Mouse (Mus musculus): ENCODE data around the gene N4bp2l2.

Gene N4bp2l2

GRCm38 (mm10) chr5:150641440-150641839 is 24.5 kb downstream of the N4bp2l2 start:
- DNase-seq = no peak

- no peak for DNase-seq
Observed at GRCm38 (mm10) chr5:150629692-150630091, 36.3 kb downstream of the N4bp2l2 start.

- no peak for DNase-seq
Observed at GRCm38 (mm10) chr5:150629272-150629671, 36.7 kb downstream of the N4bp2l2 start.

GRCm38 (mm10) chr5:150625528-150625927 is 40.5 kb downstream of the N4bp2l2 start:
- no peak for DNase-seq

GRCm38 (mm10) chr5:150622792-150623191 is 43.2 kb downstream of the N4bp2l2 start:
- DNase-seq = peak; percentile 29 to 32

- no peak for DNase-seq
Observed at GRCm38 (mm10) chr5:150621592-150621991, 44.4 kb downstream of the N4bp2l2 start.

- no peak for DNase-seq
Observed at GRCm38 (mm10) chr5:150620588-150621135, 45.3 kb downstream of the N4bp2l2 start.

GRCm38 (mm10) chr5:150618599-150619355 is 47.2 kb downstream of the N4bp2l2 start:
- DNase-seq = no peak

- no peak for DNase-seq
Observed at GRCm38 (mm10) chr5:150616731-150617130, 49.3 kb downstream of the N4bp2l2 start.

- no peak for DNase-seq
Observed at GRCm38 (mm10) chr5:150616216-150616615, 49.8 kb downstream of the N4bp2l2 start.

GRCm38 (mm10) chr5:150614054-150614453 is 51.9 kb downstream of the N4bp2l2 start:
- DNase-seq = no peak

- no peak for DNase-seq
Observed at GRCm38 (mm10) chr5:150611697-150612096, 54.3 kb downstream of the N4bp2l2 start.

GRCm38 (mm10) chr5:150611136-150611535 is 54.8 kb downstream of the N4bp2l2 start:
- DNase-seq = no peak

- no peak for DNase-seq
Observed at GRCm38 (mm10) chr5:150607631-150608030, 58.4 kb downstream of the N4bp2l2 start.

GRCm38 (mm10) chr5:150606131-150606530 is 59.9 kb downstream of the N4bp2l2 start:
- no peak for DNase-seq

- DNase-seq = no peak
Observed at GRCm38 (mm10) chr5:150601441-150602230, 64.3 kb downstream of the N4bp2l2 start.

- no peak for DNase-seq
Observed at GRCm38 (mm10) chr5:150600554-150601440, 65.2 kb downstream of the N4bp2l2 start.

GRCm38 (mm10) chr5:150599301-150600294 is 66.4 kb downstream of the N4bp2l2 start:
- DNase-seq = no peak

GRCm38 (mm10) chr5:150598202-150599119 is 67.5 kb downstream of the N4bp2l2 start:
- DNase-seq = peak in 1 of 2 experiments; percentile 36

- no peak for DNase-seq
Observed at GRCm38 (mm10) chr5:150597088-150597487, 68.9 kb downstream of the N4bp2l2 start, which contains the start of gene N4bp2l1. N4bp2l1 (minus strand) TSS chr5:150597188.
